Mouse (Mus musculus): ENCODE results near the gene Adcy2.
A peak's percentile ranks its signal among the peaks of the same experiment; 100 is the strongest.

The Adcy2 gene

DNA sequence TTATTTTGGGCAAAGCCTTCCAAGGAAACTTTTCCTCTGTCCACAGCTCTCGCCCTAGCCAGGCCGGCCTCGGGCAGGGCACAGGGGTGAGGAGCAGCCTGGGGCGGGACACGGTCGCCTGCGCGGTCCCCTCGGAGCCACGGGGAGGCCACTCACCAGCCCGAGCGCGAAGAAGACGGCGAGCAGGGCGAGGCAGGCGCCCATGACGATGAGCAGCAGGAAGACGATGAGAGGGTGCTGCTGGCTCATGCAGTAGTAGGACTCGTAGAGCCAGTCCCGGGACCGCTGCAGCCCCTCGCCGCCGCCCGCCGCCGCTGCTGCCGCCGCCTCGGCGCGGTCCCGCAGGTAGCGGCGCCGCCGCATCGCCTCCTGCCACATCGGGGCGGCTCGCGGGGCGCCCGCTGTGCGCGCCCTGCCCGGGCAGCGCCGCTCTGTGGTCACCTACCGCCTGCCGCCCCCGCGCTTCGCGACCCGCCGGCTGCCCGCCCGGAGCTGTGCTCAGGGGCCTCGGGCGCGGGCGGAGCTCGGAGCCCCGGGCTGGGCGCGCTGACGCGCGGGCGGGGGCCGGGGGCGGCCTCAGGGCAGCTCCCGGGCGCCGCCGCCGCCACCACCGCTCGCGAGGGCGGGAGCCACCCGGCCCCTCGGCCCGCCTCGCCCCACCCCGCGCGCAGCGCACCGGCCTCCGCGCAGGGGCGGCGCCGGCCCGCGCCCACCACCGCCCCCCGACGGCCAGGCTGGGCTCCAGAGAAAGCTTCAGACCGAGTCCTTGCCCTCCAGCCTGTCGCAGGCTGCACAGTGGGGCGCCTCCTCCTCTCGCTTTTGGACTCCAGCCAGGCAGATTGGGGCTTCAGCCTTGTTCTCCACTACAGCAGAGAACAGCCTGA lies at the start of gene Adcy2:
Adcy2 (minus strand) TSS at position 624 of the 884 bp plus-strand sequence.
- DNase-seq (ENCODE audit: low spot score): no peak

GRCm38 (mm10) chr13:69036991-69037597 lies 37.8 kb upstream of the Adcy2 start:
- DNase-seq (ENCODE audit: low spot score): peak; percentile 7

GRCm38 (mm10) chr13:69034621-69035020 lies 35.3 kb upstream of the Adcy2 start:
- no peak for DNase-seq (ENCODE audit: low spot score)

GRCm38 (mm10) chr13:69033532-69033931 lies 34.2 kb upstream of the Adcy2 start:
- no peak for DNase-seq (ENCODE audit: low spot score)

DNA sequence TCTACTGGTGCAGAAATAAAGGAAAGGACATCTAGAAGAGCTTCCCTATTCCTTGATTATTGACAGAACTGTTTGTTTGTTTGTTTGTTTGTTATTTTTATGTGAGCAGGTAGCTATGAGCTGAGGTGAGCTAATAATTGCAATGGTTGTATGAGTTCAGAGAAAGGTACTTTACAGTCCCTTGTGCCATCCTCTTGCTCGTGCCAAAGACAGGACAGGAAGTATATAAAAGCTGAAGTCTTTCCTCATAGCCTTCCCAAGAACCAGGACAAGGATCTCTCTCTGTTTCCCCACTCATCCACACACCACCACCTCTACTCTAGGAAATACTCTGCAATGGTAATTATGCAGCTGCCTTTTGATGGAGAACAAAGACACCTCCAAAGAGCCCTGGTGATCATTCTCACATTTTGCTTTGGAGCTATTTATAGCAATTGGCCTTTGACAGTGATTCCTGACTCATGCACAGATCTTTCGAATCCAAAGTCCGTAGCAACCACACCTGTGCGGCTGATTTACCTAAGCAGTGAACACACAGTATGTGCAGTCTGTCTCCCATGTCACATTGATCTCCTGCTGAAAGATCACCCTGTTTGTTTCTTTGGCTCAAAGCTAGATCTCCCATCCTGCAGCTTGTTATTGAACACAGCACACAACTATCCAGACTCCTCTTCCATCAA lies 29.9 kb upstream of the Adcy2 start:
- DNase-seq (ENCODE audit: low spot score): no peak

GRCm38 (mm10) chr13:69024964-69025363 lies 25.6 kb upstream of the Adcy2 start:
- DNase-seq (ENCODE audit: low spot score): no peak

- DNase-seq (ENCODE audit: low spot score): no peak
Observed at GRCm38 (mm10) chr13:69023239-69023638, 23.9 kb upstream of the Adcy2 start.

GRCm38 (mm10) chr13:69020574-69020973 lies 21.2 kb upstream of the Adcy2 start:
- DNase-seq (ENCODE audit: low spot score): no peak

- no peak for DNase-seq (ENCODE audit: low spot score)
Observed at GRCm38 (mm10) chr13:69006915-69007314, 7.6 kb upstream of the Adcy2 start.

- DNase-seq (ENCODE audit: low spot score): no peak
Observed at GRCm38 (mm10) chr13:69006091-69006490, 6.8 kb upstream of the Adcy2 start.

DNA sequence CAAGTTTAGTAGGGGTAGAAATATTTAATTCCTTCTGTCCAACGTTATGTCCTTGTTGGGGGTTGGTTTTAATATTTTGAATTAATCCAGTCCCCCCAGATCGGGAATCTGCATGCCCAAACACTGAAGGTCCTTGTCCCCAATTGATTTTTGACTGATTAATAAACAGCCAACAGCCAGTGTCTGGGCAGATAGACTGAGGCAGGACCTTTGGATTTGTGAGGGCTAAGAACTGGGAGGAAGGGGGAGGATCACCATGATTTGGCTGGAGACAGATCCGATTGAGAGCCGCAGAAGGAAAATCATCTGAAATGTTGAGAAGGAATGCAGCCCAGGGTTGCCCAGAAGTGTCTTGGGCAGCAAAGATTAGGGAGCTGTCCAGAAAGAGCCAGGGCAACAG lies 5.1 kb upstream of the Adcy2 start:
- no peak for DNase-seq (ENCODE audit: low spot score)

DNA sequence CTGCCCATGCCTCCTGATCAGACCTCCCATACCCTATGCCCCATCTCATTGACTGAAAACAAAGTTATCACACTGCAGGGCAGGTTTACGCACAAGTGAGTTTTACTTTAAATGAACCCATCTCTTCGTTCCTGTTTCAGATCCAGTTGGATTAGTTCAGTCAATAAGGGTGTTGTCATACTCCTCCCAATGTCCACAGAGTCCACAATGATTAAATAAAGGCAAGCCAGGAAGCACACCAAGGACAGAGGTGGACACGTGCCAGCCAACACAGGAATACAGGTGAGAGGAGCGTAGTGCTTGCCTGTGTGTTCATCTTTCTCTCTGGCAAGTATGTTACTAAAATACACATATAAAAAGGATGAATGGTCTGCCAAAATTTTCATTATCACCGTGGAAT lies 3.3 kb upstream of the Adcy2 start:
- DNase-seq (ENCODE audit: low spot score): no peak

- DNase-seq (ENCODE audit: low spot score): no peak
Observed at GRCm38 (mm10) chr13:69002173-69002572, 2.8 kb upstream of the Adcy2 start.

GRCm38 (mm10) chr13:68999826-69000225 lies 485 bp upstream of the Adcy2 start:
- DNase-seq (ENCODE audit: low spot score): no peak

- DNase-seq (ENCODE audit: low spot score): no peak
Observed at GRCm38 (mm10) chr13:68998558-68998917, 803 bp downstream of the Adcy2 start.

GRCm38 (mm10) chr13:68997821-68998551 lies 1.4 kb downstream of the Adcy2 start:
- no peak for DNase-seq (ENCODE audit: low spot score)

DNA sequence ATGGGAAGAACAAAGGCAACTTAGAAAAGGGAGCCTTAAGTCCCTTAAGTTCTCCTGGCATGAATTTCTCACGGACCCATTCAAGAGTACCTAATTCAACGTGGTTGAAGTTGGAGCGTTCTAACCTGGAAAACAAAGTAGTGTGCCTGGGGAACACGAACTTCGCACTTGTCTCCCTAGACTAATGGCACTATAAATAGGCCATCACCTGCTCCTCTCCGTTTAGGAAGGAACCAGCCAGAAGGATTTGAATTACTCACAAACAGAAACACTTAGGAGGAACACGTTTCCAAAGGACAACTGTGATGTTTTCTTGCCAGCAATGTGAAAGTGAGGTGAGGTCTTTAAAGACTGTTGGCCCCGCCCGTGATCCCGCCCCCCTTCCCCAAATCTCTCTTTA lies 2.0 kb downstream of the Adcy2 start:
- no peak for DNase-seq (ENCODE audit: low spot score)

DNA sequence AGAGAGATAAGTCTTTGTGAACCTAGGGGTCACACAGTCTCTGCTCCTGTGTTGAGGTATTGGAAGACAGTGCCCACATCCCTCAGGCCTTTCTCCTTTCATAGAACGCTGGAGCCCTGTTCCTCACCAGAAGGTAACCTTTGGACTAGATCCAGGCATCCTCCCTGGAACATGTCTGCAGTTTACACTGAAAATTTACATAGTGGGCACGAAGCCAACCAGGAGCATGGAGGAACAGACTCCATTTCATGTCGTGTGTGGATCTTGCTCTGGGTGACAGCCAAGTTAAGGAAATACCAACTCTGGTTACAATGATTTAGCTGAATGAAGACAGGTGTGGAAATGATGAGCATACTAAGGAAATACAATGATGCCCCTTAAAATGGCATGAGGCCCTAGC lies 2.7 kb downstream of the Adcy2 start:
- DNase-seq (ENCODE audit: low spot score): no peak

- no peak for DNase-seq (ENCODE audit: low spot score)
Observed at GRCm38 (mm10) chr13:68985789-68986188, 13.6 kb downstream of the Adcy2 start.

- DNase-seq (ENCODE audit: low spot score): no peak
Observed at GRCm38 (mm10) chr13:68984000-68984399, 15.3 kb downstream of the Adcy2 start.

GRCm38 (mm10) chr13:68981048-68981447 lies 18.3 kb downstream of the Adcy2 start:
- no peak for DNase-seq (ENCODE audit: low spot score)

DNA sequence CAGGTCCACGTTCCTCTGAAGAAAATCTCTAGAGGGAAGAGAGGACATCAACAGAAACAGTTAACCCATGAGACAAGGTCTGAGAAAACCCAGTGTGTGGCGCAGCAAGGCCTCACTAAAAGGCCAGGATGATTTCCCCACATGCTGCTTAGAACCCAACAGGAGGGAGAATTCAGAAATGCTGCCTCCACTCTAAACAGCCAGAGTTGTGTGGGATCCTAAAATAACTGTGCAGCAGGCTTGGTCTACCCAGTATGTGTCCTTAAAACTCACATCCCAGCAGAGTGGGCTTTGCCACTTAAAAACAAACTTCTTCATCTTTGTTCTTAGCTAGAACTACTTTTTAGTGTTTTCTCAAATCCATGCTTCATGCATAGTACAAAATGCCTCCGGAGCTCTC lies 26.2 kb downstream of the Adcy2 start:
- DNase-seq (ENCODE audit: low spot score): no peak
